8 mouse cellular contexts compared by ENCODE assay signal in the genomic region with DNA sequence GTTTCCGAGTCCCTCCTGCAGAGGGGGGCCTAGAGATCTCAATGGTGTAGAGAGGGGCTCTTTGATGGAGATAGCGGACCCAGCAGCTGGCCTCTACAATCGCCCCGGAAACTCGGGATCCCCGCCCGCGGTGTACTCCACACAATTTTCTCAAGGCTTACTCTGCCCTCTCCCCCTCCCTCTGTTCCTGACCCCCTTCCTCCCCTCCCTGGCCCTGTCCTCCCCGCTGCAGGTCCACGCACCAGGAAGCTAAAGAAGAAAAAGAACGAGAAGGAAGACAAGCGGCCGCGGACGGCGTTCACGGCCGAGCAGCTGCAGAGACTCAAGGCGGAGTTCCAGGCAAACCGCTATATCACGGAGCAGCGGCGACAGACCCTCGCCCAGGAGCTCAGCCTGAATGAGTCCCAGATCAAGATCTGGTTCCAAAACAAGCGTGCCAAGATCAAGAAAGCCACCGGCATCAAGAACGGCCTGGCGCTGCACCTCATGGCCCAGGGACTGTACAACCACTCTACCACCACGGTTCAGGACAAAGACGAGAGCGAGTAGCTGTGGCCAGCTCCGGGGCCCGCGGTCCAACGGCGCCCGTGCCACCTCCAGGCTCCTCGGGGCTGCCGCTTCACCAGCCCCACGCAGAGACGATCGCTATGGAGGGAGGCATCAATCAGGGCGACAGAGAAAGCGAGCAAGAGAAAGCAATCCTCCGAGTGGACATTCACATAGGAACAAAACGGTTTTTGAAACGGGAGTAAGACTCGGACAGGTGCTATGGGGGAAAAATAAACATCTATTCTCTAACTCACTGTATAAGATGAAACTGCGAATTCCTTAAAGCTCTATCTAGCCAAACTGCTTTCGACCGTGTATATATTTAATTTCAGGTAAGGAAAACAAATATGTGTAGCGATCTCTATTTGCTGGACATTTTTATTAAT. TPM values are rescaled to one million over a fixed set of nuclear protein-coding genes. Genes with fewer than 3 reads are reported as not detected.
DNase-seq lines count a peak whose midpoint lies in the region; ATAC-seq and TF ChIP-seq lines count a peak whose summit lies in the region.

No protein-coding gene starts in this region.

- no peaks in the 10 kb centered on the region for H3K36me3 ChIP-seq in heart, embryonic 11.5 days (ENCODE audit: control insufficient read depth, insufficient read depth, low read length)

- H3K27me3 ChIP-seq in heart, embryonic 11.5 days (ENCODE audit: control insufficient read depth, insufficient read depth, low read length) = peaks cover 97% of the 10 kb centered on the region

- intact Hi-C loops in heart, postnatal 25 days (cut with DNase I) = loop anchor here (10.0 kb wide), 1 partner anchor 148 kb away; no protein-coding TSS in a partner anchor
- intact Hi-C loops in left cerebral cortex, adult 2 months (cut with DNase I) = no loop called here

- H3K4me2 ChIP-seq in heart, embryonic 11.5 days = peak overlapping the region; percentile 52

- whole genome bisulfite sequencing in heart, embryonic 11.5 days (ENCODE audit: insufficient replicate concordance) = 1% methylated on average over 51 of the region's 52 CpGs

- no peaks in the 10 kb centered on the region for H3K9me3 ChIP-seq in heart, embryonic 11.5 days (replicated peaks; ENCODE audit: control insufficient read depth, low read length)

- H3K4me1 ChIP-seq in heart, embryonic 11.5 days (ENCODE audit: control insufficient read depth, insufficient read depth, low read length) = peaks cover 10% of the 10 kb centered on the region

- DNase-seq in heart, postnatal 25 days (ENCODE audit: low spot score) = no peak
- DNase-seq in heart, postnatal 4 days = peak; percentile 24
- no peak for DNase-seq in layer of hippocampus, postnatal 14 days (ENCODE audit: low spot score in 2 of 2)
- no peak for DNase-seq in left cerebral cortex, adult 2 months (ENCODE audit: extremely low spot score in 1 of 2, low spot score in 2 of 2)
- no peak for DNase-seq in urinary bladder, postnatal 25 days (ENCODE audit: low spot score)

- no peak overlapping the region for H3K9ac ChIP-seq in heart, embryonic 11.5 days (ENCODE audit: low read depth, low read length)

- no peak overlapping the region for H3K27ac ChIP-seq in heart, embryonic 11.5 days (ENCODE audit: low read depth, low read length)
- no peak overlapping the region for H3K27ac ChIP-seq in left cerebral cortex, adult 2 months

- ATAC-seq in heart, embryonic 11.5 days (replicated peaks; ENCODE audit: insufficient number of reproducible peaks, low FRiP score, low TSS enrichment) = no peak
- peak; percentile 43 for ATAC-seq in common myeloid progenitor, adult 5-6 weeks (replicated peaks; ENCODE audit: low read depth, poor library complexity, severe bottlenecking)
- 0 out of 2 replicates have a peak, but pooled peaks have one; percentile 42 for ATAC-seq in megakaryocyte-erythroid progenitor cell, adult 5-6 weeks (replicated peaks; ENCODE audit: low FRiP score, low TSS enrichment, poor library complexity, severe bottlenecking)

- no peak for TF ChIP-seq CTCF in left cerebral cortex, adult 2 months (IDR thresholded peaks at IDR 0.05)

- peak overlapping the region; percentile 27 for H3K4me3 ChIP-seq in heart, embryonic 11.5 days (ENCODE audit: low read depth, low read length)
- H3K4me3 ChIP-seq in left cerebral cortex, adult 2 months = no peak overlapping the region

RNA-seq across cellular contexts. Expression of gene En1, which starts 4.7 kb away (rescaled TPM):
- polyA plus RNA-seq in heart, embryonic 11.5 days (2014; fragmentation: Nextera tagmentation; extraction: Ambion mirVana) = not detected in 2 replicates
- not detected for total RNA-seq in heart, postnatal 25 days (2021)
- not detected in 2 replicates for total RNA-seq in common myeloid progenitor, adult 5-6 weeks (2017)
- total RNA-seq in heart, postnatal 4 days (2021) = not detected
- not detected in 2 replicates for total RNA-seq in megakaryocyte-erythroid progenitor cell, adult 5-6 weeks (2014; fragmentation: Nextera tagmentation)
- not detected in 2 replicates for total RNA-seq in megakaryocyte-erythroid progenitor cell, adult 5-6 weeks (2017)
- under 1 TPM in 1 of 2 experiments, not detected in 1; 0.21 TPM for total RNA-seq in layer of hippocampus, postnatal 14 days (2021)
- not detected for total RNA-seq in left cerebral cortex, adult 2 months (2021)
